Mouse (Mus musculus): ENCODE results near the gene Sec22b. TPM values are rescaled to one million over a fixed set of nuclear protein-coding genes. Genes with fewer than 3 reads are reported as not detected.

Gene Sec22b
- polyA plus RNA-seq, 1 experiment from 2014 or later: 132 TPM

DNA sequence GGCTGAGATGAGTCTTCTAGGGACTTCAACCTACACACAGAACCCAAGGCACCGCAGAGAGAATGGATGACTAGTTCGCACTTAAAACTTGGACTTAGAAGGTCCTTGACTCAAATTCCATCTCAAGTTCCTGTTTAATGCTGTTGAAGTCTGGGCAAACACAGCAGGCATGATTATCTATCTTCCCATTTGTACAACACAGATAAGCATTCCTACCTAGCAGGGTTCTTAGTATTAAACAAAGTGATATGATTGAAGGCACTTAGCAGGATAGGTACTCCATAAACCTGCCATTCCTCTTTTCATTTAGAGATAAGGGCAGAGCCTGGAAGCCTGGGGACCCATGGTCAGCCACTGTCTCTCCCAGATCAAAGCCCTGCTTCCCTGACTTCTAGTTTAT lies 67.2 kb downstream of the Sec22b start:
- 42% methylated on average over 2 of the region's 2 CpGs for WGBS
- Histone ChIP-seq H3K4me3 (ENCODE audit: low read depth, low read length) (no peak overlapping the region), H3K9me3 (ENCODE audit: control insufficient read depth, low read length) (no peaks in the 10 kb centered on the region), H3K27ac (ENCODE audit: low read depth) (no peak overlapping the region), H3K4me2 (ENCODE audit: low read length) (no peak overlapping the region), H3K4me1 (replicated peaks; ENCODE audit: control insufficient read depth, insufficient read depth, low read length) (peaks cover 23% of the 10 kb centered on the region), H3K9ac (ENCODE audit: low read length) (no peak overlapping the region), H3K36me3 (ENCODE audit: control insufficient read depth, insufficient read depth, low read length) (no peaks in the 10 kb centered on the region), H3K27me3 (replicated peaks; ENCODE audit: control insufficient read depth, insufficient read depth, low read length) (no peaks in the 10 kb centered on the region)
- DNase-seq (ENCODE audit: low spot score) (no peak), ATAC-seq (replicated peaks; ENCODE audit: low FRiP score, low TSS enrichment, low read depth) (no peak; the same call in 1 of the 2 replicates)

DNA sequence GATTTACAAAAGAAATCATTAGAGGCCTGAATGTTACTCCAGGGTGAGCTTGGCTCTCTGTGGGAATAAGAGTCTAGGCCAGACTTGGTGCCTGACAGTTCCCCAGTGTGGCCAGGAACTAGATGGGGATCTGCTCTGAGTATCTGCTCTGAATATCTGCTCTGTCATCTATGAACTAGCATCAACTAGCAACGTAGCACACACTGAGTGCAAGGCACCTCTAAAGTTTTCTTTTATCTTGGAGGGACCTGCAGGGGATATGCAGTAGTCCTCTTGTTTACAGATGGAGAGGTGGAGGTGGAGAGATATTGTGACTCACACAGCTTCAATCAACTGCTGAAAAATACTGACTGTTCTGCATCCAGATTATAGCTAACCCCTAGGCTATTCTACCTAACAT lies 68.0 kb downstream of the Sec22b start:
- no peak overlapping the region for H3K27ac ChIP-seq (ENCODE audit: low read depth)
- peaks cover 26% of the 10 kb centered on the region for H3K4me1 ChIP-seq (replicated peaks; ENCODE audit: control insufficient read depth, insufficient read depth, low read length)
- no peaks in the 10 kb centered on the region for H3K27me3 ChIP-seq (replicated peaks; ENCODE audit: control insufficient read depth, insufficient read depth, low read length)
- no peaks in the 10 kb centered on the region for H3K36me3 ChIP-seq (ENCODE audit: control insufficient read depth, insufficient read depth, low read length)
- DNase-seq (ENCODE audit: low spot score) (no peak), ATAC-seq (replicated peaks; ENCODE audit: low FRiP score, low TSS enrichment, low read depth) (no peak)
- no peak overlapping the region for H3K4me2 ChIP-seq (ENCODE audit: low read length)
- 61% methylated on average over 1 of the region's 1 CpGs for WGBS
- no peak overlapping the region for H3K4me3 ChIP-seq (ENCODE audit: low read depth, low read length)
- H3K9ac ChIP-seq (ENCODE audit: low read length): no peak overlapping the region
- no peaks in the 10 kb centered on the region for H3K9me3 ChIP-seq (ENCODE audit: control insufficient read depth, low read length)

DNA sequence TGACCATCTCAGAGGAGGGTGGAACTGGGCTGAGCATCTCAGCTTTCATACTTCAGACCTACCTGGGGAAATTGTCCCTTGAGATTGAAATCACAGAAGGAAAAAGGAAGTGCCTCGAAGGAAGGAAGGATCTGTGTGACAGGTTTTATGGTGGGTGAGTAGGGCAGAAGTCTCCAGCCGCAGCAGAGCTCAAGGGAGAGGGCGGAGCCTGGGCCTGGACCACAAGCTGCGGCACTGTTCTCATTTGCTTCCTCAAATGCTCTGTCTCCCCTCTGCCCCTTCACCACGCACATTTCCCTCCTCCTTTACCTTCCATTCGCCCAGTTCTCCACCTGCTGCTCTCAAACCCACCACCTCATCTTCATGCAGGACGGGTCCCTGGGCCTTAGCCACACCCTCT lies 70.1 kb downstream of the Sec22b start:
- Histone ChIP-seq H3K36me3 (ENCODE audit: control insufficient read depth, insufficient read depth, low read length) (no peaks in the 10 kb centered on the region), H3K4me2 (ENCODE audit: low read length) (no peak overlapping the region), H3K9ac (ENCODE audit: low read length) (no peak overlapping the region), H3K27me3 (replicated peaks; ENCODE audit: control insufficient read depth, insufficient read depth, low read length) (no peaks in the 10 kb centered on the region), H3K9me3 (ENCODE audit: control insufficient read depth, low read length) (no peaks in the 10 kb centered on the region), H3K27ac (ENCODE audit: low read depth) (no peak overlapping the region), H3K4me3 (ENCODE audit: low read depth, low read length) (no peak overlapping the region), H3K4me1 (replicated peaks; ENCODE audit: control insufficient read depth, insufficient read depth, low read length) (peaks cover 18% of the 10 kb centered on the region)
- no peak for DNase-seq (ENCODE audit: low spot score)
- 26% methylated on average over 7 of the region's 7 CpGs for WGBS
- ATAC-seq (replicated peaks; ENCODE audit: low FRiP score, low TSS enrichment, low read depth): 0 out of 2 replicates have a peak, but pooled peaks have one; percentile 24

DNA sequence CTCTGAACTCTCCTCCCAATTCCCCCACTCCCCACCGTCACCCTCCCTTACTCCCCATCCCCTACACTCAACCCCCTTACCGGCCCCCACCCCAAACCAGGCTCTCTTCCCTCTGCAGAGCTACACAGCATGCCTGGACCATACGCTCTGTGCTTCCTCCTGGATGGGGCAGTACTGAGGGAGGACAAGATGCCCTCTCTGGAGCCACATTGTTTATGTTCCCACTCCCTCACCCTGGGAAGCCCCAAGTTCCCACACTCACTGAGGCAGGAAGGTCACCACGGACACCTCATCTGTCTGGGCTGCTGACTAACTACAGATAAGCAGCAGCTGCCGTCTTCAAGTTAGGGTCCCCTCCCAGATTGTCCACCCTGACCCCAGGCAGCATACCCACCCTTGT lies 71.2 kb downstream of the Sec22b start:
- H3K36me3 ChIP-seq (ENCODE audit: control insufficient read depth, insufficient read depth, low read length): no peaks in the 10 kb centered on the region
- H3K4me2 ChIP-seq (ENCODE audit: low read length): no peak overlapping the region
- no peak for DNase-seq (ENCODE audit: low spot score)
- no peak for ATAC-seq (replicated peaks; ENCODE audit: low FRiP score, low TSS enrichment, low read depth)
- H3K27ac ChIP-seq (ENCODE audit: low read depth): no peak overlapping the region
- WGBS: 32% methylated on average over 5 of the region's 5 CpGs
- no peaks in the 10 kb centered on the region for H3K27me3 ChIP-seq (replicated peaks; ENCODE audit: control insufficient read depth, insufficient read depth, low read length)
- H3K9me3 ChIP-seq (ENCODE audit: control insufficient read depth, low read length): no peaks in the 10 kb centered on the region
- H3K9ac ChIP-seq (ENCODE audit: low read length): no peak overlapping the region
- H3K4me1 ChIP-seq (replicated peaks; ENCODE audit: control insufficient read depth, insufficient read depth, low read length): peaks cover 18% of the 10 kb centered on the region
- H3K4me3 ChIP-seq (ENCODE audit: low read depth, low read length): no peak overlapping the region

DNA sequence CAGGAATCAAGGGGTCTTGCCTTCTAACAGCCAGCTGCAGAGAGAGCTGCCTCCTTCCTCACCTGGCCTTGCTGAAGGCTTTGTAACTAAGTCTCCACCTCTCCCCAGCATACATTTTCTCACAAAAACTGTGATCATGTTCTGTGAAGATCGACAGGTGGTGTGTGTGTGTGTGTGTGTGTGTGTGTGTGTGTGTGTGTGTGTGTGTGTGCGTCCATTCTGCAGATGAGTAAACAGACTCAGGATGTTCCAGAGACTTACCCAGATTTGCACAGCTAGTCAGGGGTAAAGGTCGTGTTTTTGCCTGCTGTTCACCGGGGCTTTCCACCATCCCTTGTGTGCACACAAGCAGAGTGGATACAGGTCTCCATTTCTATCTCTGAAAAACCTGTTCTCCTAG lies 71.7 kb downstream of the Sec22b start:
- Histone ChIP-seq H3K9ac (ENCODE audit: low read length) (no peak overlapping the region), H3K36me3 (ENCODE audit: control insufficient read depth, insufficient read depth, low read length) (no peaks in the 10 kb centered on the region), H3K27me3 (replicated peaks; ENCODE audit: control insufficient read depth, insufficient read depth, low read length) (no peaks in the 10 kb centered on the region), H3K27ac (ENCODE audit: low read depth) (no peak overlapping the region), H3K4me3 (ENCODE audit: low read depth, low read length) (no peak overlapping the region), H3K9me3 (ENCODE audit: control insufficient read depth, low read length) (no peaks in the 10 kb centered on the region), H3K4me1 (replicated peaks; ENCODE audit: control insufficient read depth, insufficient read depth, low read length) (peaks cover 18% of the 10 kb centered on the region), H3K4me2 (ENCODE audit: low read length) (no peak overlapping the region)
- ATAC-seq (replicated peaks; ENCODE audit: low FRiP score, low TSS enrichment, low read depth) (no peak), DNase-seq (ENCODE audit: low spot score) (no peak)
- WGBS: 64% methylated on average over 4 of the region's 4 CpGs

Other genes starting within 250 kb of the Sec22b start
- 7.6 and 8.1 TPM in 2 replicates for gene Prkab2, start 243.0 kb upstream of the Sec22b start, polyA plus RNA-seq (2014; fragmentation: Nextera tagmentation; extraction: Ambion mirVana)
- not detected in 2 replicates for gene Gm17651, start 226.5 kb upstream of the Sec22b start, polyA plus RNA-seq (2014; fragmentation: Nextera tagmentation; extraction: Ambion mirVana)
- 33.2 and 35.6 TPM in 2 replicates for gene Pde4dip, start 12.5 kb upstream of the Sec22b start, polyA plus RNA-seq (2014; fragmentation: Nextera tagmentation; extraction: Ambion mirVana)
- 30.0 and 30.8 TPM in 2 replicates for gene Notch2, start 112.3 kb downstream of the Sec22b start, polyA plus RNA-seq (2014; fragmentation: Nextera tagmentation; extraction: Ambion mirVana)